Mouse (Mus musculus): ENCODE data around the gene Lrig3. TPM values are rescaled to one million over a fixed set of nuclear protein-coding genes. Genes with fewer than 3 reads are reported as not detected.

The Lrig3 gene
- polyA plus RNA-seq, 1 experiment from 2014 or later = 18.1 TPM

- ATAC-seq (ENCODE audit: low FRiP score, low TSS enrichment) = no peak
- WGBS = 63% methylated on average over 12 of the region's 12 CpGs
- Histone ChIP-seq H3K27me3 (ENCODE audit: insufficient read depth, low read length) (no peaks in the 10 kb centered on the region), H3K4me3 (ENCODE audit: low read length) (no peak overlapping the region), H3K36me3 (ENCODE audit: insufficient read depth, low read length) (no peaks in the 10 kb centered on the region), H3K4me1 (ENCODE audit: insufficient read depth, low read length) (peaks cover 16% of the 10 kb centered on the region), H3K4me2 (replicated peaks; ENCODE audit: low read depth, low read length) (no peak overlapping the region), H3K9me3 (ENCODE audit: low read length) (no peaks in the 10 kb centered on the region), H3K9ac (replicated peaks; ENCODE audit: low read length) (no peak overlapping the region), H3K27ac (ENCODE audit: low read length) (no peak overlapping the region)
Observed at GRCm38 (mm10) chr10:125938528-125939402, 27.2 kb upstream of the Lrig3 start.

DNA sequence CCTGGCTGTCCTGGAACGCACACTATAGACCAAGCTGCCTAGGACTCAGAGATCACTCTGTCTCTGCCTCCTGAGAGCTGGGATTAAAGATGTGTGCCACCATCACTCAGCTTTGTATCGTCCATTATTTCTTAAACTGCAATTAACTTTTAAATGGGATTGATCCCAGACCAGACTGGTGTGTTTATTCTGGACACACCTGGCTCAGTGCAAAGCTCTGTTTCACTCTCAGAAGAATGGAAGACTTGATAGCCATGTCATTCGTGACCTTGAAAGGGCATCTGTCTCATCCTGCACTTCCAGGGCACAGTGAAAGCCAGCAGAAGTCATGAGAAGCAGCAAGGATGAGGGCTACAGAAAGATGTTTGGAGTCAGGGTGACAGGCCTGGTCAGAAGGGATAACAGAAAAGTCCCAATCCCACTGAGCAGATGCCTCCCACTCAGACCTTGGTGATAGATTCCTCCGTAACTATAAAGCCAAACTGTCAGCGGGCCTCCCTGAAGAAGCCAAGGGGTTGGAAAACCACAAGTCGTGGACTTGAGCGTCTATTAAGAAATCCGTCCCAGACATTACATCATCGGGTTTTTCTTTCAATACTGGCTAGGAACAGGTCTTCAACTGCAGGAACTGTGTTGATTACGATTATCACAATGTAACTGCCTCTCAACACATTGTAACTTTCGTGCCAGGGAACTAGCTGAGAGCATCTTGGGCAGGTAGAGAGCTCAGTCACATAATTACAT is 25.5 kb upstream of the Lrig3 start:
- peaks cover 16% of the 10 kb centered on the region for H3K4me1 ChIP-seq (ENCODE audit: insufficient read depth, low read length)
- H3K9me3 ChIP-seq (ENCODE audit: low read length) = no peaks in the 10 kb centered on the region
- H3K4me3 ChIP-seq (ENCODE audit: low read length) = no peak overlapping the region
- H3K4me2 ChIP-seq (replicated peaks; ENCODE audit: low read depth, low read length) = no peak overlapping the region
- 74% methylated on average over 11 of the region's 11 CpGs for WGBS
- no peak overlapping the region for H3K27ac ChIP-seq (ENCODE audit: low read length)
- H3K9ac ChIP-seq (replicated peaks; ENCODE audit: low read length) = no peak overlapping the region
- no peak for ATAC-seq (ENCODE audit: low FRiP score, low TSS enrichment)
- no peaks in the 10 kb centered on the region for H3K36me3 ChIP-seq (ENCODE audit: insufficient read depth, low read length)
- no peaks in the 10 kb centered on the region for H3K27me3 ChIP-seq (ENCODE audit: insufficient read depth, low read length)

DNA sequence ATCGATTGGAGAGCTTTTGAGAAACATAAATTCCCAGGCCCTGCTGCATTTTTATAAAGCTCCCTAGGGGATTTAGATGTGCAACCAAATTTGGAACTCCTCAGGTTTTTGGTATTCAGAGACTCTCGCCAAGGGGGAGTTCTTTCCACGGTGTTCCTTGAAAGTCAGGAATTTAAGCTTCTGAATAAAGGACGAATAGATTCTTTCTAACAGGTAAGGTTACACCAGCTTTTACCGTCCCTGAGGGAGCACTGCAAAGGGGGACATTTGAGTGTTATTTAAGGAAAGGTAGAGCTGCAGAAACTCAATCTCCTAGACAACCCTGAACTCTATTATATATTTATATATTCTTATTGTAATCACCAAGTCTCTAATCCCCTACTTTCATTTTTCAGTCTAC is 22.9 kb upstream of the Lrig3 start:
- H3K4me1 ChIP-seq (ENCODE audit: insufficient read depth, low read length) = peaks cover 10% of the 10 kb centered on the region
- ATAC-seq (ENCODE audit: low FRiP score, low TSS enrichment) = no peak

DNA sequence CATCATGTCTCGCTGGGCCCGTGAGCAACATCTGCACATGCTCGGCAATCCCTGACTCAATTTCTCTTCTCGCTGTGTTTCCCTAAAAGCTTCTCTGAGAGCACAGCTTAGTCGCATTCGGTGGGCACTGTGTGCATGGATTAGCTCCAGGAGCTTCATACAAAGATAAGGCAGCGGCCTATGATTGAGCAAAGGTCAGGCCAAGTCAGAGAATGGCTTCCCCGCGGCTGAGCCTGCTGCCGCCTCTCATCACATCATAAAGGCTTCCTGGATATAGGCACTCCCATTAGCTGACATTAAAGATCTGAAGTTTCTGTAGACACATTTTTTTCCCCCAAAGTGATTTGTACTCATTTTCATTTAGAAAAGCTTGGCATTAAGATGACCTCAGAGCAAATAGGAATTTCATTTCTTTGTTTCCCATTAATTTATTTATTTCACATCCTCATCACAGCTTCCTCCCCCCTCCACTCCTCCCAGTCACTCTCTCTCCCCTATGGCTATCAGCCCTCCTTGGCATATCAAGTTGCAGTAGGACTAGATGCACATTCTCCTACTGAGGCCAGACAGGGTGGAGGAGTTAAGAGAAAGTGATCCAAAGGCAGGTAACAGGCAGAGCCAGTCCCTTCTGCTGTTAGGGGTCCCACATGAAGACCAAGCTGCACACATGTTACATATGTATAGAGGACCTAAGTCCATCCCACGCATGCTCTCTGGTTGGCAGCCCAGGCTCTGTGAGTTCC is 21.0 kb upstream of the Lrig3 start:
- Histone ChIP-seq H3K4me1 (ENCODE audit: insufficient read depth, low read length) (peaks cover 19% of the 10 kb centered on the region), H3K9ac (replicated peaks; ENCODE audit: low read length) (no peak overlapping the region), H3K4me3 (ENCODE audit: low read length) (no peak overlapping the region), H3K27me3 (ENCODE audit: insufficient read depth, low read length) (no peaks in the 10 kb centered on the region), H3K36me3 (ENCODE audit: insufficient read depth, low read length) (no peaks in the 10 kb centered on the region), H3K4me2 (replicated peaks; ENCODE audit: low read depth, low read length) (no peak overlapping the region), H3K9me3 (ENCODE audit: low read length) (no peaks in the 10 kb centered on the region), H3K27ac (ENCODE audit: low read length) (no peak overlapping the region)
- 0 out of 2 replicates have a peak, but pooled peaks have one; percentile 40 for ATAC-seq (ENCODE audit: low FRiP score, low TSS enrichment)
- WGBS = 47% methylated on average over 11 of the region's 11 CpGs

More for the DNA sequence above, 22.9 kb upstream of the Lrig3 start:
- Histone ChIP-seq H3K4me3 (ENCODE audit: low read length) (no peak overlapping the region), H3K27ac (ENCODE audit: low read length) (no peak overlapping the region), H3K4me2 (replicated peaks; ENCODE audit: low read depth, low read length) (no peak overlapping the region), H3K36me3 (ENCODE audit: insufficient read depth, low read length) (no peaks in the 10 kb centered on the region), H3K9me3 (ENCODE audit: low read length) (no peaks in the 10 kb centered on the region), H3K27me3 (ENCODE audit: insufficient read depth, low read length) (no peaks in the 10 kb centered on the region), H3K9ac (replicated peaks; ENCODE audit: low read length) (no peak overlapping the region)
- WGBS = 38% methylated on average over 5 of the region's 5 CpGs

GRCm38 (mm10) chr10:125948842-125949474 is 17.0 kb upstream of the Lrig3 start:
- Histone ChIP-seq H3K4me3 (ENCODE audit: low read length) (peak overlapping the region; percentile 13; the same call in 1 of the 2 replicates), H3K27ac (ENCODE audit: low read length) (no peak overlapping the region), H3K4me2 (replicated peaks; ENCODE audit: low read depth, low read length) (peak overlapping the region; percentile 35), H3K9ac (replicated peaks; ENCODE audit: low read length) (0 out of 2 replicates have a peak overlapping the region, but pooled peaks have one; percentile 17), H3K9me3 (ENCODE audit: low read length) (no peaks in the 10 kb centered on the region), H3K27me3 (ENCODE audit: insufficient read depth, low read length) (no peaks in the 10 kb centered on the region), H3K4me1 (ENCODE audit: insufficient read depth, low read length) (peaks cover 13% of the 10 kb centered on the region), H3K36me3 (ENCODE audit: insufficient read depth, low read length) (no peaks in the 10 kb centered on the region)
- no peak for ATAC-seq (ENCODE audit: low FRiP score, low TSS enrichment)
- 38% methylated on average over 15 of the region's 15 CpGs for WGBS

GRCm38 (mm10) chr10:125951633-125952032 is 14.3 kb upstream of the Lrig3 start:
- H3K4me3 ChIP-seq (ENCODE audit: low read length) = no peak overlapping the region
- ATAC-seq (ENCODE audit: low FRiP score, low TSS enrichment) = no peak
- no peak overlapping the region for H3K4me2 ChIP-seq (replicated peaks; ENCODE audit: low read depth, low read length)
- H3K9ac ChIP-seq (replicated peaks; ENCODE audit: low read length) = no peak overlapping the region
- H3K9me3 ChIP-seq (ENCODE audit: low read length) = no peaks in the 10 kb centered on the region
- no peaks in the 10 kb centered on the region for H3K36me3 ChIP-seq (ENCODE audit: insufficient read depth, low read length)
- H3K27ac ChIP-seq (ENCODE audit: low read length) = no peak overlapping the region
- H3K4me1 ChIP-seq (ENCODE audit: insufficient read depth, low read length) = peaks cover 13% of the 10 kb centered on the region
- 67% methylated on average over 5 of the region's 5 CpGs for WGBS
- no peaks in the 10 kb centered on the region for H3K27me3 ChIP-seq (ENCODE audit: insufficient read depth, low read length)

- H3K4me3 ChIP-seq (ENCODE audit: low read length) = no peak overlapping the region
- H3K4me2 ChIP-seq (replicated peaks; ENCODE audit: low read depth, low read length) = no peak overlapping the region
- H3K36me3 ChIP-seq (ENCODE audit: insufficient read depth, low read length) = no peaks in the 10 kb centered on the region
- no peak overlapping the region for H3K9ac ChIP-seq (replicated peaks; ENCODE audit: low read length)
- no peaks in the 10 kb centered on the region for H3K27me3 ChIP-seq (ENCODE audit: insufficient read depth, low read length)
- ATAC-seq (ENCODE audit: low FRiP score, low TSS enrichment) = no peak
- H3K27ac ChIP-seq (ENCODE audit: low read length) = no peak overlapping the region
- WGBS = 78% methylated on average over 7 of the region's 7 CpGs
- peaks cover 13% of the 10 kb centered on the region for H3K4me1 ChIP-seq (ENCODE audit: insufficient read depth, low read length)
- no peaks in the 10 kb centered on the region for H3K9me3 ChIP-seq (ENCODE audit: low read length)
Observed at GRCm38 (mm10) chr10:125954343-125954742, 11.6 kb upstream of the Lrig3 start.

DNA sequence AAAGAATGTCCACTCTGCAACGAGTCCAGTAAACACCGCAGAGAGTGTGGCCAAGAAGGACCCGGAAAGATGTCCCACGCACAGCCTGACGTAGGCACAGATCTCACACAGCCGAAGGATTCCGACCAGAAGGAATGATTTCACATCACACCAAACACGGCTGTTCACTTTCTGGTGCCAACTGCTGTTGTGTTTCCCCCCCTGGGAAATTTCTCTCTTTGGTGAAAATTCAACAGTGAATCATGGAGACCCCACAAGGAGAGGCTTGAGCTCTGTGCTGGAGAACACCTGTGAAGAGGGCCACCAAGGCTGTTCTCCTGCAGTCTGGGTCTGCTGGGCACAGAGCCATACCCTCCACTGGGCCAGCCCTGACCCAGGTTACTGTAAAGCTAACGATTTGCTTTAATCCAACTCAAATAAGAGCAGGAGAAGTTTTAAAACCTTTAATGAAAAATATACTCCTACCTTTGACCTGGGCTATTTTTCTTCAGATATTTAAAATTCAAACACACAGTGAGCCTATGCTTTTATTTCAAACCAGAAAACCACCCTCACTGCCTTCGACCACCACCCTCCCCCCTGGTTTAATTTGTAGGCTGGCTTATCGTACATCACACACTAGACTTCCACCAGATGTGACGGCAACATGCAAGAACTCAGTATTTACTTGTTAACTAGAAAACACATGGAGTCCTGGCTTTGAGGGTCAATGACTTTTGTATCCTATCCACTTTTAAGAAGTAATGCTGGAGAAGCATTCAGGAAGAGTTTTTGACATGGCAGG is 11.0 kb upstream of the Lrig3 start:
- 63% methylated on average over 12 of the region's 12 CpGs for WGBS
- Histone ChIP-seq H3K27me3 (ENCODE audit: insufficient read depth, low read length) (no peaks in the 10 kb centered on the region), H3K9ac (replicated peaks; ENCODE audit: low read length) (no peak overlapping the region), H3K9me3 (ENCODE audit: low read length) (no peaks in the 10 kb centered on the region), H3K4me3 (ENCODE audit: low read length) (no peak overlapping the region), H3K4me1 (ENCODE audit: insufficient read depth, low read length) (peaks cover 10% of the 10 kb centered on the region), H3K4me2 (replicated peaks; ENCODE audit: low read depth, low read length) (no peak overlapping the region), H3K36me3 (ENCODE audit: insufficient read depth, low read length) (no peaks in the 10 kb centered on the region), H3K27ac (ENCODE audit: low read length) (no peak overlapping the region)
- ATAC-seq (ENCODE audit: low FRiP score, low TSS enrichment) = no peak
